Mouse (Mus musculus) bone marrow, adult 2 months (tissue): ENCODE measurements at regions not wholly inside any gene's neighbourhood (a gene's known extent, or its start where the extent isn't known, plus 50 kb on each side); places are given as distances from the start of the nearest gene placed in this dataset.

Source experiments
- CTCF ChIP-seq: fragments of 200-500 bp; IDR thresholded peaks from 2 replicates; pipeline ENCODE4 v1.5.1; 2011; ENCODE audit warnings: low read length, control low read depth; ENCODE audit not compliant: control insufficient read depth, insufficient read depth
- POLR2A ChIP-seq: fragments of 200-500 bp; IDR thresholded peaks from 2 replicates; pipeline ENCODE4 v1.6.1; 2011; ENCODE audit warnings: low read depth, mild to moderate bottlenecking, control low read depth, low read length, borderline replicate concordance; ENCODE audit not compliant: control insufficient read depth

DNA sequence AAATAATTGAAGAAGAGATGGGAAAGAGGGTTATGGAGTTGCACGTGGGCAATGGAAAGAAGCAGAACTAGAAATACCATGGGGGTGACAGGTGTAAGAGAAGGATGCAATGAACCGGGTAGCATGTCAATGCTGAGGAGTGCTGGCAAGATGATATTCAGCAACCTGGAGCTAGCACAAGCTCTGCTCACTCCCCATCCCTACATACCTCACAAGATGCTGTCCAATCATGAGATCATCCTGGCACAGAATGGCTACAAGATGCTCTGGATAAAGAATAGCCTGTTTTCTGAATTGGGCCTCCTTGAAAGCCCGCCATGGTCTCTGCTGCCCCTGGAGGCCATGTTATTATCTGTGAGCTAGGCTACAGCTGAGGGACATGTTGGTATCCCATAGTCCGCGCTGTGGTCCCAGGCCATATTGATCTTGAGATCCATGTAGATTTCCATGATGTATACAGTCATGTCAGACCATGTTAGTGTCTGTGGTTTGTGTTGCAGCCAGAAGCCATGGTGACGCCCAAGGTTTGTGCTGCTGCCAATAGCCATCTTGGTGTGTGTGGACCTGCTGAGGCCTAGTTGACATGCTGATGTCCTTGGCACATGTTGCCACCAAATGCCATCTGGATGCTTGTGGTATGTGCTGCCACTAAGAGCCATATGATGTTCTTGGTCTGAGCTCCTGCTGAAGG lies 114.0 kb downstream of the Gm7489 start:
- TF ChIP-seq CTCF (no peak), POLR2A (no peak)
